Mouse (Mus musculus) spleen, adult 2 months (tissue): ENCODE measurements around the gene Tekt2.

Source experiments
- CTCF ChIP-seq: fragments of 200-500 bp; IDR thresholded peaks from 2 replicates; pipeline ENCODE4 v1.5.1; 2011; ENCODE audit warnings: mild to moderate bottlenecking, inconsistent platforms; ENCODE audit not compliant: insufficient read depth, insufficient read length, insufficient replicate concordance; ENCODE audit errors: extremely low read depth
- POLR2A ChIP-seq: fragments of 200-500 bp; IDR thresholded peaks from 2 replicates; pipeline ENCODE4 v1.6.1; 2011; ENCODE audit warnings: low read depth, low read length, inconsistent platforms

- TF ChIP-seq CTCF (no peak), POLR2A (no peak)
Observed at GRCm38 (mm10) chr4:126278565-126278915, 46.9 kb downstream of the Tekt2 start.
